Mouse (Mus musculus): ENCODE measurements around the gene Idua.

DNA sequence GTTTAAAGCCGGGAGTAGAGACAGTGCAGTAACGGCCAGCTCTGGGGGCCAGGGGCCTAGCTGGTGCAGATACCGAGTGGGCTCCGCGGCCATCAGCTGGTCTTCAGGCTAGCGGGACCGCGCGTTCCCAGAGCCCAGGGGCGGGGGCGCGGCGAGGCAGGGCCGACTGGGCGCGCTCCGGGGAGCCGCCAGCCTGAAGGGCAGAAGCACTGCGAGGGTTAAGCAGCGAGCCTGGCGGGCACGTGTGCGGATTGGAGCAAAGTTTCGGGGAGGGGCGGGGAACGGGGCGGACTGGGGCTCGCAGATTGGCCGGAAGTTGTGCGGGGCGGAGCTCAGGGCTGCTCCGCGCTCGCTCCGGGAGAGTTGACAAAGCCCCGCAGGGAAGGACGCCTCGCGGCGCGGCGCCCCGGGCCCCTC, 33.7 kb downstream of the Idua start:
- TF ChIP-seq POLR2A (IDR thresholded peaks at IDR 0.05; ENCODE audit: borderline replicate concordance, low read depth, low read length) (no peak), CTCF (IDR thresholded peaks at IDR 0.05; ENCODE audit: low read depth, low read length) (no peak)

Measured in bone marrow macrophage, adult 2 months (primary cell).